Mouse (Mus musculus): Measurements from ENCODE around the gene Esr1. TPM values are rescaled to one million over a fixed set of nuclear protein-coding genes. Genes with fewer than 3 reads are reported as not detected.

Gene Esr1
- polyA plus RNA-seq (2015; fragmentation: Nextera tagmentation; extraction: Ambion mirVana): 3.3 and 3.7 TPM in 2 replicates

DNA sequence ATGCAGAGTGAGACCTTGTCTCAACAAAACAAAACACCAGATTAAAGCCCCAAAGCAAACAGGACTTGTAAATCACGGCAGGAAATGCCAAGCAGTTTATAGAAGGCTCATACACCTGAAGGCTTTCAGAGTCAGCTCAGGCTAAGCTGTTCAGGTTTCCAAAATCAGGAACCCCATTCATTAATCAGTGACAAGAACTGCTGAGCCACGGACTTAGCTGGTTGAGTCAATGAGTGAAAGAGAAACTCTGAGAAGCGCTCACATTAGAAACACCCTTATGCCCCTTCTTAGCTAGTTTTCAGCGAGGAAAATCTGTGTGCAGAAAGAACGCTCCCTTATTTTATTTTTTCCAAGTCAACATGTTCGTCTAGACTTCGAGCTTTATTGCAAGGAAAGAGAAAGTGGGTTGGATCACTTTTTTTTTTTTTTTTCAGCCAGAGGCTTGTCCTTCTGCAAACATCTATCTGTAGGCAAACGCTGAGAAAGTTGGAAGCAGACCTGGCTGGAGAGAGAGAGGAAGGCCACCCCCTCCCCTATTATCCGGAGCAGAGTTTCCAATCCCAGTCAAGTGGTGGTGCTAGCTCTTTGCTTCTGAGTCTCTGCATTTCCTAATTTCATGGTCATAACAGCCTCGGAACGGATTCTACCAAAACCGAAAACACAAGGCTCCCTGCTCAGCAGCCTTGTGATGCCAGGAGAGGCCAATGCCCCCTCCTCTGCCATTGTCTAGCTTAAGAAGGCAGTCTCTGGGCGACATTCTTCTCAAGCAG lies at the start of gene Esr1:
Gene Esr1, plus strand, starts transcription at position 208 of the 770 bp plus-strand sequence.
- peak within 1 kb of the TSS; percentile 61 for H3K9ac ChIP-seq (ENCODE audit: low read depth, low read length)
- H3K4me1 ChIP-seq (replicated peaks; ENCODE audit: insufficient read depth, low read length): no peaks in the 10 kb centered on the region
- ATAC-seq (replicated peaks; ENCODE audit: low FRiP score, low read depth): peak; percentile 63; the same call in 1 of the 2 replicates
- H3K27ac ChIP-seq: peak within 1 kb of the TSS; percentile 77
- 19% methylated on average over 13 of the region's 13 CpGs for WGBS
- peak within 1 kb of the TSS; percentile 33 for H3K4me3 ChIP-seq (replicated peaks; ENCODE audit: low read depth, low read length)
- H3K9me3 ChIP-seq (replicated peaks; ENCODE audit: low read length): no peaks in the 10 kb centered on the region
- peak; percentile 82 for DNase-seq (ENCODE audit: low spot score)
- TF ChIP-seq CTCF (IDR thresholded peaks at IDR 0.05; ENCODE audit: low read depth): no peak; the same call in 1 of the 2 replicates
- H3K4me2 ChIP-seq (ENCODE audit: low read length): peak within 1 kb of the TSS; percentile 57
- no peaks in the 10 kb centered on the region for H3K27me3 ChIP-seq (ENCODE audit: insufficient read depth, low read length)
- H3K36me3 ChIP-seq (ENCODE audit: insufficient read depth, low read length): no peaks in the 10 kb centered on the region

DNA sequence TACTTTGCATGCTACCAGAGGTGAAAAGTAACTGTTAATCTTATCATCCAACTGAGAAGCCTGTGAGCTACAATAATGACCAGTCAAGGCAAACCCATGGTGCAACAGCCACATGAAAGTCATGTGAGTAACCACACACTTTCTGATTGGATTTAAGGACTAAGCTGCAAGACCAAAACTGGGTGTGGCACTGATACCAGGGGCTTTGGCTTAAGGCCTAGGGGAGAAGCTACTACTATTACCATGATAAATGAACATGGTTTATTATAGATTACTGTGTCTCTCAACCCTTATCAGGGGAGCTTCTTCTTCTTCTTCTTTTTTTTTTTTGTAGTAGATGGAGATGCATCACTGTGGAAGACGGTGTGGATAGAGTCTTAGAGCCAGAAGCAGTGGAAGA lies 46.2 kb upstream of the Esr1 start:
- no peak overlapping the region for H3K4me3 ChIP-seq (replicated peaks; ENCODE audit: low read depth, low read length)
- no peak overlapping the region for H3K27ac ChIP-seq
- DNase-seq (ENCODE audit: low spot score): no peak
- no peak overlapping the region for H3K9ac ChIP-seq (ENCODE audit: low read depth, low read length)
- H3K4me1 ChIP-seq (replicated peaks; ENCODE audit: insufficient read depth, low read length): no peaks in the 10 kb centered on the region
- no peaks in the 10 kb centered on the region for H3K27me3 ChIP-seq (ENCODE audit: insufficient read depth, low read length)
- no peak for ATAC-seq (replicated peaks; ENCODE audit: low FRiP score, low read depth)
- no peak for TF ChIP-seq CTCF (IDR thresholded peaks at IDR 0.05; ENCODE audit: low read depth)
- 92% methylated on average over 1 of the region's 1 CpGs for WGBS
- H3K36me3 ChIP-seq (ENCODE audit: insufficient read depth, low read length): no peaks in the 10 kb centered on the region
- H3K4me2 ChIP-seq (ENCODE audit: low read length): no peak overlapping the region
- H3K9me3 ChIP-seq (replicated peaks; ENCODE audit: low read length): no peaks in the 10 kb centered on the region

DNA sequence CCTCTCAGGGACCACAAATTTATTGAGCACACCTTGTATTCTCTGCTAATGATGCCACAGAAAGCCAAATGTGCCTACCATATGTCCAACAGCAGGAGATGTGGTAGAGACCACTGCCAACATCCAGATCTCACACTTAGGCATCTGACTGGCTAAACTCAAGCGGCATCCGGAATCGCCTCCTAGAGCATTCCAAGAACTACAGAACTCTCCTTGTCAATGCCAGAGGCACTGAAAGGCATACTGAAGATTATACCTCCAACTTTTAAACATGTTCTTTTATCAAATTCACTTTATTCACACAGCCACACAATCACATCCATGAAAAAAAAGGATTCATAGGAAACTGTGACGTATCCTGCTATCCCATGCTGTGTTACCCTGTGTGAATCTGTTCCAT lies 40.6 kb upstream of the Esr1 start:
- Histone ChIP-seq H3K4me2 (ENCODE audit: low read length) (no peak overlapping the region), H3K9me3 (replicated peaks; ENCODE audit: low read length) (no peaks in the 10 kb centered on the region), H3K36me3 (ENCODE audit: insufficient read depth, low read length) (no peaks in the 10 kb centered on the region), H3K27ac (no peak overlapping the region), H3K4me1 (replicated peaks; ENCODE audit: insufficient read depth, low read length) (no peaks in the 10 kb centered on the region), H3K4me3 (replicated peaks; ENCODE audit: low read depth, low read length) (no peak overlapping the region), H3K9ac (ENCODE audit: low read depth, low read length) (no peak overlapping the region), H3K27me3 (ENCODE audit: insufficient read depth, low read length) (no peaks in the 10 kb centered on the region)
- TF ChIP-seq CTCF (IDR thresholded peaks at IDR 0.05; ENCODE audit: low read depth): no peak
- WGBS: 94% methylated on average over 4 of the region's 4 CpGs
- DNase-seq (ENCODE audit: low spot score) (no peak), ATAC-seq (replicated peaks; ENCODE audit: low FRiP score, low read depth) (no peak)

DNA sequence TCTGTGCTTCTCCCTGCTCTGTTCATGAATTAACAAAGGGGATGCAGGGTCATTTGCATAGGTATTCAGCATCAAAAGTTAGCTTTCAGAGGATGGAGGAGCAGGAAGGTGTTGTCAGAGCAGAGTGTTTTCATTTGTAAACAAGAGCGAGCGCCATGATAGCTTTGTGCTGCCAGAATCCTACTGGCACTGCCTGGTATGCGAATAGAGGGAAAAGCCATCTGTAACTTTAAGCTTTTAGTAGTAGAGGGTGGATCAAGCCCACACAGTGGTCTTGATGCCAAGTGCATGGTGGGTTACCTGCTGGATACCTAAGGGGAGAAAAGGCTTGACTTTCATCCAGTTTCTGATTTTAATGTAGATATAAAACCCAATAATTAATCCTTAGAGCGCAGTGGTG lies 40.1 kb upstream of the Esr1 start:
- no peaks in the 10 kb centered on the region for H3K36me3 ChIP-seq (ENCODE audit: insufficient read depth, low read length)
- no peaks in the 10 kb centered on the region for H3K9me3 ChIP-seq (replicated peaks; ENCODE audit: low read length)
- no peak for DNase-seq (ENCODE audit: low spot score)
- H3K4me3 ChIP-seq (replicated peaks; ENCODE audit: low read depth, low read length): no peak overlapping the region
- WGBS: 86% methylated on average over 4 of the region's 4 CpGs
- H3K27ac ChIP-seq: no peak overlapping the region
- H3K4me1 ChIP-seq (replicated peaks; ENCODE audit: insufficient read depth, low read length): no peaks in the 10 kb centered on the region
- H3K27me3 ChIP-seq (ENCODE audit: insufficient read depth, low read length): no peaks in the 10 kb centered on the region
- no peak for ATAC-seq (replicated peaks; ENCODE audit: low FRiP score, low read depth)
- TF ChIP-seq CTCF (IDR thresholded peaks at IDR 0.05; ENCODE audit: low read depth): no peak
- no peak overlapping the region for H3K9ac ChIP-seq (ENCODE audit: low read depth, low read length)
- no peak overlapping the region for H3K4me2 ChIP-seq (ENCODE audit: low read length)

DNA sequence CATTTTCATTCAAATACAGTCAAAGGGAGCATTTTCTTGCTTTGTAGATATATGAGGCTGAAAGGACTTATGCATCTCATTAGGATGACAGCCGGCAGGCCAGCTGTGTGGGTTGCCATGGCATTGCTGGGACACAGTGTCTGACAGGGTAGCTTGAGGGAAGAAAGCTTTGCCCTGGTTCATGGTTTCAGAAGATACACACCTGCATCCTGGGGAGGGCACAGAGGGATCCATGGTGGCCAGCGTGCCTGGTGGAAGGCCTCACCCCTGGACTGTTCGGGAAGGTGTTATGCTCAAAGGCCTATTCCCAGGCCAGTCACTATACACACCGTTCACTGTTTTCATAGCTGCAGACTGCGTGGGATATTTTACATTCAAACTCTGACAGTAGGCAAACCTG lies 29.5 kb upstream of the Esr1 start:
- DNase-seq (ENCODE audit: low spot score) (no peak), ATAC-seq (replicated peaks; ENCODE audit: low FRiP score, low read depth) (no peak)
- WGBS: 87% methylated on average over 5 of the region's 5 CpGs
- no peak overlapping the region for H3K9ac ChIP-seq (ENCODE audit: low read depth, low read length)
- H3K36me3 ChIP-seq (ENCODE audit: insufficient read depth, low read length): no peaks in the 10 kb centered on the region
- H3K27ac ChIP-seq: no peak overlapping the region
- H3K27me3 ChIP-seq (ENCODE audit: insufficient read depth, low read length): no peaks in the 10 kb centered on the region
- H3K4me1 ChIP-seq (replicated peaks; ENCODE audit: insufficient read depth, low read length): no peaks in the 10 kb centered on the region
- no peak overlapping the region for H3K4me3 ChIP-seq (replicated peaks; ENCODE audit: low read depth, low read length)
- no peak for TF ChIP-seq CTCF (IDR thresholded peaks at IDR 0.05; ENCODE audit: low read depth)
- no peak overlapping the region for H3K4me2 ChIP-seq (ENCODE audit: low read length)
- H3K9me3 ChIP-seq (replicated peaks; ENCODE audit: low read length): no peaks in the 10 kb centered on the region

DNA sequence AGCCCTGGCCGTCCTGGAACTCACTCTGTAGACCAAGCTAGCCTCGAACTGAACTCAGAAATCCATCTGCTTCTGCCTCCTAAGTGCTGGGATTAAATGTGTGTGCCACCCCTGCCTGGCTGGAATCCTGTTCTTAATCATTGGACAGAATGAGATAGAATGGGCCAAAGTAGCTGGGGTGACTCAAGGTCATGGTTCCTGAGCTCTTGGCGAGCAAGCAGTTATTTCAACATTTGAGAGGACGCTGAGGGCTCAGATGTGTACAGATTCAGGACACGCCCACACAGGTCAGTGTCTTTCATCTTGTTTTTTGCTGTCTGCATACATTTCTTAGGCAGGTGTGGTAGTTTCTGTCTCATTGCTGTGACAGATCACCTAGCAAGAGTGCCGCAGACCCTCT lies 24.7 kb upstream of the Esr1 start:
- no peak overlapping the region for H3K4me2 ChIP-seq (ENCODE audit: low read length)
- DNase-seq (ENCODE audit: low spot score) (no peak), ATAC-seq (replicated peaks; ENCODE audit: low FRiP score, low read depth) (no peak)
- 84% methylated on average over 6 of the region's 6 CpGs for WGBS
- no peak overlapping the region for H3K27ac ChIP-seq
- no peaks in the 10 kb centered on the region for H3K27me3 ChIP-seq (ENCODE audit: insufficient read depth, low read length)
- H3K9me3 ChIP-seq (replicated peaks; ENCODE audit: low read length): no peaks in the 10 kb centered on the region
- no peaks in the 10 kb centered on the region for H3K36me3 ChIP-seq (ENCODE audit: insufficient read depth, low read length)
- H3K4me3 ChIP-seq (replicated peaks; ENCODE audit: low read depth, low read length): no peak overlapping the region
- H3K4me1 ChIP-seq (replicated peaks; ENCODE audit: insufficient read depth, low read length): no peaks in the 10 kb centered on the region
- TF ChIP-seq CTCF (IDR thresholded peaks at IDR 0.05; ENCODE audit: low read depth): no peak
- no peak overlapping the region for H3K9ac ChIP-seq (ENCODE audit: low read depth, low read length)

All from kidney, postnatal 0 days (tissue).